Mouse (Mus musculus) gonadal fat pad, adult 2 months (tissue): ENCODE measurements around the gene Gpr82. TPM values are rescaled to one million over a fixed set of nuclear protein-coding genes. Genes with fewer than 3 reads are reported as not detected.

Experiments
- DNase-seq: peaks from one replicate; pipeline ENCODE4 v3.0.0-alpha.2; 2012; ENCODE audit warnings: low read depth
- polyA plus RNA-seq: library from polyadenylated mRNA; depleted of rRNA; stranded (reverse); fragments of >200 nt; gene quantifications from 2 replicates; pipeline ENCODE4 v1.2.3, GENCODE M21; 2012; rRNA removed

Gpr82 gene
- polyA plus RNA-seq, 1 experiment, result 10.7 TPM

GRCm38 (mm10) chrX:13691865-13692264 is 30.7 kb downstream of the Gpr82 start:
- no peak for DNase-seq

- no peak for DNase-seq
These were observed 39.5 kb downstream of the Gpr82 start for GRCm38 (mm10) chrX:13700681-13701080.

- DNase-seq, result no peak
These were observed 43.9 kb downstream of the Gpr82 start for GRCm38 (mm10) chrX:13705051-13705450.

GRCm38 (mm10) chrX:13710174-13710573 is 49.0 kb downstream of the Gpr82 start:
- no peak for DNase-seq

Other genes with a start within 250 kb of the Gpr82 start
- gene Nyx, start 195.3 kb upstream of the Gpr82 start, polyA plus RNA-seq, result 0.29 and 0.32 TPM in 2 replicates
- 1.2 TPM in 2 replicates for gene Gpr34, start 29.3 kb upstream of the Gpr82 start, polyA plus RNA-seq
- 5.1 and 5.6 TPM in 2 replicates for gene Cask, start 190.0 kb downstream of the Gpr82 start, polyA plus RNA-seq